Mouse (Mus musculus): ENCODE results near the gene Gm28374. TPM values are rescaled to one million over a fixed set of nuclear protein-coding genes. Genes with fewer than 3 reads are reported as not detected.
"Not testable (repeated sequence)": the region's sequence is repeated elsewhere in the genome, so short reads cannot be mapped to it uniquely, and the experiment has no call there.

Gene Gm28374
- polyA plus RNA-seq (2015; fragmentation: Nextera tagmentation; extraction: Ambion mirVana) = 1.0 and 2.5 TPM in 2 replicates

DNA sequence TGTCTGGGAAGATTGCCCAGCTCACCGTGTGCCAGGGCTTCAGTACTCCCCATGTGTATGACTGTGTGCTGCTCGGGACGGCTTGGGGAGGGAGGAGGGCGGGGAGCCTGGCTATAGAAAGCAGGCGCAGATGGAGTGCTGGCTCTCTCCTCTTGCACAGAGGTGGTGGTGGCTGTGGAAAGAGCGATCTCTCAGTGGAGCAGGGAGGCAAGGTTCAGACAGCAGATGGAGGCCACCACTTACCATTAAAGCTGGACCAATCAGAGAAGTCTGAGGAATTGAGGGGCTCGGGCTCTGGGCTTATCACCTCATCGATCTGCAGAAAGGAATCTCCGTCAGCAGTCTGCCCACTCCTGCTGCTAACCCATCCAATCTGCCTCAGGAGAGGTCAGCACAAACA lies at the start of gene Gm28374:
TSS of gene Gm28374 (minus strand) at position 101 of the 400 bp plus-strand sequence.
- WGBS = 93% methylated on average over 9 of the region's 9 CpGs
- no peaks in the 10 kb centered on the region for H3K9me3 ChIP-seq (ENCODE audit: low read length)
- no peaks in the 10 kb centered on the region for H3K27me3 ChIP-seq (ENCODE audit: insufficient read depth, low read length)
- H3K4me2 ChIP-seq (replicated peaks; ENCODE audit: low read depth, low read length) = no peak within 1 kb of the TSS
- H3K9ac ChIP-seq (replicated peaks; ENCODE audit: low read length) = no peak within 1 kb of the TSS
- peaks cover 15% of the 10 kb centered on the region for H3K4me1 ChIP-seq (ENCODE audit: insufficient read depth, low read length)
- no peak within 1 kb of the TSS for H3K4me3 ChIP-seq (ENCODE audit: low read length)
- peaks cover 19% of the 10 kb centered on the region for H3K36me3 ChIP-seq (ENCODE audit: insufficient read depth, low read length)
- no peak for ATAC-seq (ENCODE audit: low FRiP score, low TSS enrichment)
- no peak within 1 kb of the TSS for H3K27ac ChIP-seq (ENCODE audit: low read length)

GRCm38 (mm10) chr19:6130414-6131128 lies 48.5 kb upstream of the Gm28374 start:
- WGBS = 81% methylated on average over 7 of the region's 7 CpGs
- H3K4me2 ChIP-seq (replicated peaks; ENCODE audit: low read depth, low read length); H3K36me3 ChIP-seq (ENCODE audit: insufficient read depth, low read length); H3K4me1 ChIP-seq (ENCODE audit: insufficient read depth, low read length); H3K9me3 ChIP-seq (ENCODE audit: low read length); ATAC-seq (ENCODE audit: low FRiP score, low TSS enrichment); H3K27me3 ChIP-seq (ENCODE audit: insufficient read depth, low read length); H3K4me3 ChIP-seq (ENCODE audit: low read length); H3K27ac ChIP-seq (ENCODE audit: low read length); H3K9ac ChIP-seq (replicated peaks; ENCODE audit: low read length): not testable (repeated sequence)

GRCm38 (mm10) chr19:6127760-6128341 lies 45.8 kb upstream of the Gm28374 start, which contains the start of gene Snx15:
Gene Snx15 (minus strand): TSS chr19:6128304.
- Histone ChIP-seq H3K4me3 (ENCODE audit: low read length) (peak within 1 kb of the TSS; percentile 64), H3K36me3 (ENCODE audit: insufficient read depth, low read length) (no peaks in the 10 kb centered on the region), H3K9ac (replicated peaks; ENCODE audit: low read length) (peak within 1 kb of the TSS; percentile 80), H3K27ac (ENCODE audit: low read length) (peak within 1 kb of the TSS; percentile 93), H3K27me3 (ENCODE audit: insufficient read depth, low read length) (no peaks in the 10 kb centered on the region), H3K4me2 (replicated peaks; ENCODE audit: low read depth, low read length) (peak within 1 kb of the TSS; percentile 64), H3K9me3 (ENCODE audit: low read length) (no peaks in the 10 kb centered on the region), H3K4me1 (ENCODE audit: insufficient read depth, low read length) (peaks cover 5% of the 10 kb centered on the region; the same call in 1 of the 2 replicates)
- ATAC-seq (ENCODE audit: low FRiP score, low TSS enrichment) = peak; percentile 97
- WGBS = under 1% methylated on average over 32 of the region's 32 CpGs

GRCm38 (mm10) chr19:6126789-6127580 lies 44.9 kb upstream of the Gm28374 start:
- peak overlapping the region; percentile 80; the same call in 1 of the 2 replicates for H3K9ac ChIP-seq (replicated peaks; ENCODE audit: low read length)
- peaks cover 5% of the 10 kb centered on the region; the same call in 1 of the 2 replicates for H3K4me1 ChIP-seq (ENCODE audit: insufficient read depth, low read length)
- H3K4me2 ChIP-seq (replicated peaks; ENCODE audit: low read depth, low read length) = peak overlapping the region; percentile 64
- no peaks in the 10 kb centered on the region for H3K27me3 ChIP-seq (ENCODE audit: insufficient read depth, low read length)
- peak overlapping the region; percentile 64 for H3K4me3 ChIP-seq (ENCODE audit: low read length)
- H3K9me3 ChIP-seq (ENCODE audit: low read length) = no peaks in the 10 kb centered on the region
- 68% methylated on average over 10 of the region's 10 CpGs for WGBS
- ATAC-seq (ENCODE audit: low FRiP score, low TSS enrichment) = no peak
- no peaks in the 10 kb centered on the region for H3K36me3 ChIP-seq (ENCODE audit: insufficient read depth, low read length)
- H3K27ac ChIP-seq (ENCODE audit: low read length) = peak overlapping the region; percentile 93

DNA sequence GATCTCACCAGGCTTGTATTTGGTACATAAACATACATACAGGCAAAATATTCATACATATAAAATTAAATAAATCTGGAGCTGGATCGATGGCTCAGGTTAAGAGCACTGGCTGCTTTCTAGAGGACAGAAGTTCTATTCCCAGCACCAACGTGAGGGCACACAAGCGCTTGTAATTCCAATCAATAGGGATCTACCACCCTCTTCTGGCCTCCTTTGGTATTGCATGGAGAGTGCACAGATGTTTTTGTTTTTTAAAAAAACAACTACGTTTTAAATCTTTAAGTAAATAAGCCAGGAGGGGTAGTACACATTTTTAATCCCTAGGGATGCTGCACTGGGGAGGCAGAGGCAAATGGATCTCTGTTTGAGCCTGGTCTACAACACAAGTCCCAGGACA lies 44.2 kb upstream of the Gm28374 start:
- H3K9me3 ChIP-seq (ENCODE audit: low read length) = no peaks in the 10 kb centered on the region
- no peak overlapping the region for H3K27ac ChIP-seq (ENCODE audit: low read length)
- H3K9ac ChIP-seq (replicated peaks; ENCODE audit: low read length) = no peak overlapping the region
- WGBS = 25% methylated on average over 4 of the region's 4 CpGs
- no peak overlapping the region for H3K4me3 ChIP-seq (ENCODE audit: low read length)
- no peaks in the 10 kb centered on the region for H3K27me3 ChIP-seq (ENCODE audit: insufficient read depth, low read length)
- H3K36me3 ChIP-seq (ENCODE audit: insufficient read depth, low read length) = no peaks in the 10 kb centered on the region
- ATAC-seq (ENCODE audit: low FRiP score, low TSS enrichment) = no peak
- H3K4me1 ChIP-seq (ENCODE audit: insufficient read depth, low read length) = peaks cover 9% of the 10 kb centered on the region; the same call in 1 of the 2 replicates
- no peak overlapping the region for H3K4me2 ChIP-seq (replicated peaks; ENCODE audit: low read depth, low read length)

- no peaks in the 10 kb centered on the region for H3K27me3 ChIP-seq (ENCODE audit: insufficient read depth, low read length)
- H3K9me3 ChIP-seq (ENCODE audit: low read length) = no peaks in the 10 kb centered on the region
- no peak overlapping the region for H3K9ac ChIP-seq (replicated peaks; ENCODE audit: low read length)
- H3K4me2 ChIP-seq (replicated peaks; ENCODE audit: low read depth, low read length) = no peak overlapping the region
- WGBS = 81% methylated on average over 2 of the region's 2 CpGs
- H3K27ac ChIP-seq (ENCODE audit: low read length) = no peak overlapping the region
- no peak for ATAC-seq (ENCODE audit: low FRiP score, low TSS enrichment)
- H3K4me1 ChIP-seq (ENCODE audit: insufficient read depth, low read length) = peaks cover 9% of the 10 kb centered on the region; the same call in 1 of the 2 replicates
- H3K4me3 ChIP-seq (ENCODE audit: low read length) = no peak overlapping the region
- H3K36me3 ChIP-seq (ENCODE audit: insufficient read depth, low read length) = no peaks in the 10 kb centered on the region
Measured at GRCm38 (mm10) chr19:6124898-6125297, 42.8 kb upstream of the Gm28374 start.

GRCm38 (mm10) chr19:6123330-6123729 lies 41.3 kb upstream of the Gm28374 start:
- peaks cover 9% of the 10 kb centered on the region; the same call in 1 of the 2 replicates for H3K4me1 ChIP-seq (ENCODE audit: insufficient read depth, low read length)
- no peaks in the 10 kb centered on the region for H3K36me3 ChIP-seq (ENCODE audit: insufficient read depth, low read length)
- H3K27me3 ChIP-seq (ENCODE audit: insufficient read depth, low read length) = no peaks in the 10 kb centered on the region
- WGBS = 71% methylated on average over 8 of the region's 8 CpGs
- H3K4me3 ChIP-seq (ENCODE audit: low read length) = no peak overlapping the region
- no peaks in the 10 kb centered on the region for H3K9me3 ChIP-seq (ENCODE audit: low read length)
- H3K9ac ChIP-seq (replicated peaks; ENCODE audit: low read length) = no peak overlapping the region
- no peak overlapping the region for H3K4me2 ChIP-seq (replicated peaks; ENCODE audit: low read depth, low read length)
- no peak overlapping the region for H3K27ac ChIP-seq (ENCODE audit: low read length)
- ATAC-seq (ENCODE audit: low FRiP score, low TSS enrichment) = no peak

GRCm38 (mm10) chr19:6121761-6122160 lies 39.7 kb upstream of the Gm28374 start:
- H3K27ac ChIP-seq (ENCODE audit: low read length) = no peak overlapping the region

GRCm38 (mm10) chr19:6118677-6119185 lies 36.7 kb upstream of the Gm28374 start:
- peaks cover 17% of the 10 kb centered on the region for H3K36me3 ChIP-seq (ENCODE audit: insufficient read depth, low read length)
- H3K4me2 ChIP-seq (replicated peaks; ENCODE audit: low read depth, low read length) = peak overlapping the region; percentile 79
- H3K27ac ChIP-seq (ENCODE audit: low read length) = peak overlapping the region; percentile 98
- peak overlapping the region; percentile 87 for H3K9ac ChIP-seq (replicated peaks; ENCODE audit: low read length)
- no peaks in the 10 kb centered on the region for H3K9me3 ChIP-seq (ENCODE audit: low read length)
- peak; percentile 49; the same call in 1 of the 2 replicates for ATAC-seq (ENCODE audit: low FRiP score, low TSS enrichment)
- H3K4me1 ChIP-seq (ENCODE audit: insufficient read depth, low read length) = peaks cover 16% of the 10 kb centered on the region
- no peaks in the 10 kb centered on the region for H3K27me3 ChIP-seq (ENCODE audit: insufficient read depth, low read length)
- WGBS = 1% methylated on average over 8 of the region's 8 CpGs
- H3K4me3 ChIP-seq (ENCODE audit: low read length) = peak overlapping the region; percentile 82

More at GRCm38 (mm10) chr19:6121761-6122160, 39.7 kb upstream of the Gm28374 start:
- Histone ChIP-seq H3K4me1 (ENCODE audit: insufficient read depth, low read length) (peaks cover 13% of the 10 kb centered on the region), H3K9me3 (ENCODE audit: low read length) (no peaks in the 10 kb centered on the region), H3K27me3 (ENCODE audit: insufficient read depth, low read length) (no peaks in the 10 kb centered on the region), H3K4me3 (ENCODE audit: low read length) (no peak overlapping the region), H3K4me2 (replicated peaks; ENCODE audit: low read depth, low read length) (no peak overlapping the region), H3K9ac (replicated peaks; ENCODE audit: low read length) (no peak overlapping the region), H3K36me3 (ENCODE audit: insufficient read depth, low read length) (no peaks in the 10 kb centered on the region)
- 26% methylated on average over 19 of the region's 19 CpGs for WGBS
- ATAC-seq (ENCODE audit: low FRiP score, low TSS enrichment) = no peak

Data from kidney, embryonic 16.5 days (tissue).